Mouse (Mus musculus): ENCODE measurements around the gene Ntn5. TPM values are rescaled to one million over a fixed set of nuclear protein-coding genes. Genes with fewer than 3 reads are reported as not detected.

Gene Ntn5
- total and polyA plus RNA-seq, 2 experiments from 2014 or later: 0.73 to 1.3 TPM

GRCm38 (mm10) chr7:45719180-45719579 lies 35.4 kb downstream of the Ntn5 start:
- no peak overlapping the region for H3K27ac ChIP-seq (ENCODE audit: low read depth, low read length)
- peak overlapping the region; percentile 62 for H3K4me2 ChIP-seq (ENCODE audit: low read depth, low read length, poor library complexity, severe bottlenecking)
- TF ChIP-seq CTCF (IDR thresholded peaks at IDR 0.05): no peak
- 87% methylated on average over 10 of the region's 10 CpGs for WGBS
- H3K9me3 ChIP-seq (ENCODE audit: low read length): no peaks in the 10 kb centered on the region
- H3K4me1 ChIP-seq (ENCODE audit: insufficient read depth, low read length): peaks cover 7% of the 10 kb centered on the region
- peaks cover 33% of the 10 kb centered on the region for H3K36me3 ChIP-seq (ENCODE audit: insufficient read depth, low read length)
- DNase-seq (ENCODE audit: low spot score): no peak
- no peak for ATAC-seq (ENCODE audit: low FRiP score)
- peak overlapping the region; percentile 89 for H3K9ac ChIP-seq (replicated peaks; ENCODE audit: low read length, poor library complexity, severe bottlenecking)
- no peaks in the 10 kb centered on the region for H3K27me3 ChIP-seq (ENCODE audit: insufficient read depth, low read length)
- H3K4me3 ChIP-seq (ENCODE audit: low read depth, low read length): peak overlapping the region; percentile 58

- no peak for TF ChIP-seq CTCF (IDR thresholded peaks at IDR 0.05)
- H3K27ac ChIP-seq (ENCODE audit: low read depth, low read length): no peak overlapping the region
- H3K9ac ChIP-seq (replicated peaks; ENCODE audit: low read length, poor library complexity, severe bottlenecking): no peak overlapping the region; the same call in 1 of the 2 replicates
- H3K36me3 ChIP-seq (ENCODE audit: insufficient read depth, low read length): peaks cover 40% of the 10 kb centered on the region
- H3K4me3 ChIP-seq (ENCODE audit: low read depth, low read length): no peak overlapping the region
- no peaks in the 10 kb centered on the region for H3K27me3 ChIP-seq (ENCODE audit: insufficient read depth, low read length)
- H3K9me3 ChIP-seq (ENCODE audit: low read length): no peaks in the 10 kb centered on the region
- H3K4me1 ChIP-seq (ENCODE audit: insufficient read depth, low read length): peaks cover 3% of the 10 kb centered on the region; the same call in 1 of the 2 replicates
- WGBS: 93% methylated on average over 15 of the region's 16 CpGs
- ATAC-seq (ENCODE audit: low FRiP score): no peak
- no peak overlapping the region for H3K4me2 ChIP-seq (ENCODE audit: low read depth, low read length, poor library complexity, severe bottlenecking)
- DNase-seq (ENCODE audit: low spot score): no peak
Observed at GRCm38 (mm10) chr7:45719738-45720412, 36.1 kb downstream of the Ntn5 start.

GRCm38 (mm10) chr7:45720413-45721233 lies 36.8 kb downstream of the Ntn5 start, which contains the start of gene Fam83e:
Gene Fam83e (plus strand): TSS chr7:45721212.
- no peak within 1 kb of the TSS for H3K4me2 ChIP-seq (ENCODE audit: low read depth, low read length, poor library complexity, severe bottlenecking)
- 88% methylated on average over 12 of the region's 14 CpGs for WGBS
- H3K4me1 ChIP-seq (ENCODE audit: insufficient read depth, low read length): peaks cover 3% of the 10 kb centered on the region; the same call in 1 of the 2 replicates
- no peaks in the 10 kb centered on the region for H3K27me3 ChIP-seq (ENCODE audit: insufficient read depth, low read length)
- H3K4me3 ChIP-seq (ENCODE audit: low read depth, low read length): no peak within 1 kb of the TSS
- TF ChIP-seq CTCF (IDR thresholded peaks at IDR 0.05): peak; percentile 34
- 0 out of 2 replicates have a peak within 1 kb of the TSS, but pooled peaks have one; percentile 13 for H3K9ac ChIP-seq (replicated peaks; ENCODE audit: low read length, poor library complexity, severe bottlenecking)
- ATAC-seq (ENCODE audit: low FRiP score) (no peak), DNase-seq (ENCODE audit: low spot score) (no peak)
- H3K9me3 ChIP-seq (ENCODE audit: low read length): no peaks in the 10 kb centered on the region
- no peak within 1 kb of the TSS for H3K27ac ChIP-seq (ENCODE audit: low read depth, low read length)
- peaks cover 41% of the 10 kb centered on the region for H3K36me3 ChIP-seq (ENCODE audit: insufficient read depth, low read length)

- ATAC-seq (ENCODE audit: low FRiP score) (no peak), DNase-seq (ENCODE audit: low spot score) (no peak)
- WGBS: 74% methylated on average over 7 of the region's 7 CpGs
- Histone ChIP-seq H3K27ac (ENCODE audit: low read depth, low read length) (no peak overlapping the region), H3K9ac (replicated peaks; ENCODE audit: low read length, poor library complexity, severe bottlenecking) (no peak overlapping the region), H3K27me3 (ENCODE audit: insufficient read depth, low read length) (no peaks in the 10 kb centered on the region), H3K36me3 (ENCODE audit: insufficient read depth, low read length) (peaks cover 44% of the 10 kb centered on the region), H3K4me3 (ENCODE audit: low read depth, low read length) (no peak overlapping the region), H3K9me3 (ENCODE audit: low read length) (no peaks in the 10 kb centered on the region), H3K4me2 (ENCODE audit: low read depth, low read length, poor library complexity, severe bottlenecking) (no peak overlapping the region), H3K4me1 (ENCODE audit: insufficient read depth, low read length) (peaks cover 3% of the 10 kb centered on the region; the same call in 1 of the 2 replicates)
- no peak for TF ChIP-seq CTCF (IDR thresholded peaks at IDR 0.05)
Observed at GRCm38 (mm10) chr7:45721234-45721571, 37.4 kb downstream of the Ntn5 start.

- Histone ChIP-seq H3K4me2 (ENCODE audit: low read depth, low read length, poor library complexity, severe bottlenecking) (no peak overlapping the region), H3K36me3 (ENCODE audit: insufficient read depth, low read length) (peaks cover 48% of the 10 kb centered on the region), H3K27me3 (ENCODE audit: insufficient read depth, low read length) (no peaks in the 10 kb centered on the region), H3K4me1 (ENCODE audit: insufficient read depth, low read length) (peaks cover 3% of the 10 kb centered on the region; the same call in 1 of the 2 replicates), H3K4me3 (ENCODE audit: low read depth, low read length) (no peak overlapping the region), H3K9me3 (ENCODE audit: low read length) (no peaks in the 10 kb centered on the region), H3K9ac (replicated peaks; ENCODE audit: low read length, poor library complexity, severe bottlenecking) (0 out of 2 replicates have a peak overlapping the region, but pooled peaks have one; percentile 13), H3K27ac (ENCODE audit: low read depth, low read length) (no peak overlapping the region)
- no peak for TF ChIP-seq CTCF (IDR thresholded peaks at IDR 0.05)
- DNase-seq (ENCODE audit: low spot score) (no peak), ATAC-seq (ENCODE audit: low FRiP score) (no peak)
- WGBS: 64% methylated on average over 13 of the region's 13 CpGs
Observed at GRCm38 (mm10) chr7:45721642-45722347, 38.0 kb downstream of the Ntn5 start.
